31 mouse cellular contexts compared by ENCODE assay signal in genomic region chr8:72385737-72386136, GRCm38 (mm10). TPM values are rescaled to one million over a fixed set of nuclear protein-coding genes. Genes with fewer than 3 reads are reported as not detected.
"Had no signal": no experiment of that assay in that cellular context is flagged by ENCODE, and none has a peak within 500 bp of the region (broad histone marks: within the 10 kb centered on the region; RNA-seq: fewer than 3 reads in every experiment).

No protein-coding gene starts in this region.

- ATAC-seq: lung, postnatal 0 days; midbrain, embryonic 13.5 days; midbrain, embryonic 15.5 days; midbrain, embryonic 16.5 days had no signal

- H3K27ac ChIP-seq: left cerebral cortex, adult 2 months; limb, embryonic 10.5 days; limb, embryonic 12.5 days; limb, embryonic 13.5 days; limb, embryonic 15.5 days; liver, embryonic 13.5 days; liver, embryonic 14.5 days; liver, embryonic 15.5 days; lung, embryonic 15.5 days; macrophage; midbrain, embryonic 10.5 days; midbrain, embryonic 12.5 days; midbrain, embryonic 13.5 days; midbrain, embryonic 15.5 days had no signal

- H3K4me3 ChIP-seq: left cerebral cortex, adult 2 months; limb, embryonic 10.5 days; limb, embryonic 12.5 days; limb, embryonic 13.5 days; limb, embryonic 15.5 days; liver, embryonic 13.5 days; liver, embryonic 15.5 days; lung, embryonic 15.5 days; megakaryocyte, embryonic 14.5 days; midbrain, embryonic 10.5 days; midbrain, embryonic 12.5 days; midbrain, embryonic 13.5 days; midbrain, embryonic 15.5 days; myocyte had no signal

- H3K9ac ChIP-seq: limb, embryonic 12.5 days; limb, embryonic 13.5 days; limb, embryonic 15.5 days; liver, embryonic 13.5 days; liver, embryonic 14.5 days; liver, embryonic 15.5 days; lung, embryonic 14.5 days; lung, embryonic 15.5 days; midbrain, embryonic 12.5 days; midbrain, embryonic 13.5 days; midbrain, embryonic 15.5 days had no signal

- DNase-seq: left cerebral cortex, postnatal 4 days; liver; liver, embryonic 13.5 days; lung, adult 18-20 months; lung, adult 2 months; lung, embryonic 14.5 days; lung, postnatal 10 days; lung, postnatal 14 days; lung, postnatal 36 days; lung, postnatal 4 days; midbrain, embryonic 14.5 days had no signal

- H3K4me1 ChIP-seq: limb, embryonic 10.5 days; limb, embryonic 12.5 days; limb, embryonic 13.5 days; limb, embryonic 15.5 days; liver, embryonic 13.5 days; liver, embryonic 15.5 days; lung, embryonic 15.5 days; megakaryocyte, embryonic 14.5 days; midbrain, embryonic 10.5 days; midbrain, embryonic 12.5 days; midbrain, embryonic 13.5 days; midbrain, embryonic 15.5 days had no signal

- H3K9me3 ChIP-seq: limb, embryonic 10.5 days; limb, embryonic 12.5 days; limb, embryonic 13.5 days; limb, embryonic 15.5 days; liver, embryonic 13.5 days; liver, embryonic 15.5 days; lung, embryonic 15.5 days; megakaryocyte, embryonic 14.5 days; midbrain, embryonic 10.5 days; midbrain, embryonic 12.5 days; midbrain, embryonic 13.5 days; midbrain, embryonic 15.5 days had no signal

- H3K4me2 ChIP-seq: limb, embryonic 12.5 days; limb, embryonic 13.5 days; limb, embryonic 15.5 days; liver, embryonic 11.5 days; liver, embryonic 13.5 days; liver, embryonic 15.5 days; lung, embryonic 14.5 days; lung, embryonic 15.5 days; midbrain, embryonic 11.5 days; midbrain, embryonic 12.5 days; midbrain, embryonic 13.5 days; midbrain, embryonic 15.5 days had no signal

- H3K27me3 ChIP-seq: limb, embryonic 12.5 days; limb, embryonic 13.5 days; limb, embryonic 15.5 days; liver, embryonic 13.5 days; liver, embryonic 15.5 days; lung, embryonic 15.5 days; megakaryocyte, embryonic 14.5 days; midbrain, embryonic 12.5 days; midbrain, embryonic 13.5 days; midbrain, embryonic 15.5 days had no signal

RNA-seq across cellular contexts. Expression of gene Calr3, which starts 57.9 kb away (rescaled TPM):
- total RNA-seq: monocyte, adult 5-6 weeks had no signal
